Mouse (Mus musculus) neural tube, embryonic 14.5 days (tissue): Measurements from ENCODE around the gene Polr2e. TPM values are rescaled to one million over a fixed set of nuclear protein-coding genes. Genes with fewer than 3 reads are reported as not detected.
A peak's percentile ranks its signal among the peaks of the same experiment; 100 is the strongest.

Experiments
- ATAC-seq: fragments of 200-750 bp; cut with Nextera tagmentation; 2 replicates; pipeline ENCODE4 v1.8.0; 2017; ENCODE audit warnings: low read depth, mild to moderate bottlenecking, moderate TSS enrichment, moderate library complexity
- H3K27ac ChIP-seq: fragments of 300-500 bp; sonication (generic); 2 replicates; pipeline ENCODE4 v1.5.1; 2014; ENCODE audit warnings: low read depth, mild to moderate bottlenecking, control low read depth, low read length, moderate library complexity, mixed read lengths
- H3K27me3 ChIP-seq: fragments of 300-500 bp; sonication (generic); 2 replicates; pipeline ENCODE4 v1.6.1; 2014; ENCODE audit warnings: low read length; ENCODE audit not compliant: control insufficient read depth, insufficient read depth
- H3K36me3 ChIP-seq: fragments of 300-500 bp; sonication (generic); 2 replicates; pipeline ENCODE4 v1.6.1; 2014; ENCODE audit warnings: low read length, mixed read lengths; ENCODE audit not compliant: control insufficient read depth, insufficient read depth
- H3K4me1 ChIP-seq: fragments of 300-500 bp; sonication (generic); 2 replicates; pipeline ENCODE4 v1.6.1; 2014; ENCODE audit warnings: low read length; ENCODE audit not compliant: control insufficient read depth, insufficient read depth
- H3K4me2 ChIP-seq: fragments of 300-500 bp; sonication (generic); 2 replicates; pipeline ENCODE4 v1.6.1; 2014; ENCODE audit warnings: mild to moderate bottlenecking, low read depth, low read length, control low read depth
- H3K4me3 ChIP-seq: fragments of 300-500 bp; sonication (generic); 2 replicates; pipeline ENCODE4 v1.5.1; 2014; ENCODE audit warnings: low read depth, low read length, control low read depth, mixed read lengths
- H3K9ac ChIP-seq: fragments of 300-500 bp; sonication (generic); replicated peaks from 2 replicates; pipeline ENCODE4 v1.6.1; 2014; ENCODE audit warnings: low read depth, mild to moderate bottlenecking, control low read depth, low read length, mixed read lengths
- H3K9me3 ChIP-seq: fragments of 300-500 bp; sonication (generic); 2 replicates; pipeline ENCODE4 v1.6.1; 2016; ENCODE audit warnings: low read length; ENCODE audit not compliant: control insufficient read depth
- WGBS: fragments of 180-500 bp; shearing (Covaris S2); extraction: QIAGEN DNeasy Blood & Tissue Kit; methylation state at CpG from one replicate; pipeline ENCODE4 v1.1.7; 2014; 5-methylcytosine and 5-hydroxymethylcytosine counted together
- polyA plus RNA-seq: library from polyadenylated mRNA; unstranded; fragments of >200 nt; fragmentation: Nextera tagmentation; extraction: Ambion mirVana; gene quantifications from 2 replicates; pipeline ENCODE4 v1.2.1, GENCODE M21; 2014

Polr2e gene
- polyA plus RNA-seq, 1 experiment from 2014 or later = 145 TPM

GRCm38 (mm10) chr10:80024229-80025043, 15.2 kb downstream of the Polr2e start:
- WGBS = 79% methylated on average over 15 of the region's 15 CpGs
- Histone ChIP-seq H3K4me3 (no peak overlapping the region), H3K36me3 (no peaks in the 10 kb centered on the region), H3K27me3 (peaks cover 9% of the 10 kb centered on the region; the same call in 1 of the 2 replicates), H3K9ac (no peak overlapping the region), H3K4me1 (no peaks in the 10 kb centered on the region), H3K27ac (no peak overlapping the region), H3K4me2 (no peak overlapping the region), H3K9me3 (no peaks in the 10 kb centered on the region)
- no peak for ATAC-seq

- no peaks in the 10 kb centered on the region for H3K4me1 ChIP-seq
- H3K9ac ChIP-seq = no peak overlapping the region
- no peak for ATAC-seq
- H3K36me3 ChIP-seq = no peaks in the 10 kb centered on the region
- no peak overlapping the region for H3K4me2 ChIP-seq
- H3K4me3 ChIP-seq = no peak overlapping the region
- no peak overlapping the region for H3K27ac ChIP-seq
- 90% methylated on average over 5 of the region's 5 CpGs for WGBS
- H3K27me3 ChIP-seq = peaks cover 13% of the 10 kb centered on the region
- H3K9me3 ChIP-seq = no peaks in the 10 kb centered on the region
These were observed 15.8 kb downstream of the Polr2e start for GRCm38 (mm10) chr10:80023758-80024157.

- Histone ChIP-seq H3K27ac (no peak overlapping the region), H3K27me3 (peaks cover 13% of the 10 kb centered on the region), H3K4me1 (no peaks in the 10 kb centered on the region), H3K4me3 (no peak overlapping the region), H3K9ac (no peak overlapping the region), H3K4me2 (no peak overlapping the region), H3K9me3 (no peaks in the 10 kb centered on the region), H3K36me3 (no peaks in the 10 kb centered on the region)
- no peak for ATAC-seq
- WGBS = 95% methylated on average over 8 of the region's 8 CpGs
These were observed 16.8 kb downstream of the Polr2e start for GRCm38 (mm10) chr10:80022806-80023205.

GRCm38 (mm10) chr10:80022164-80022563, 17.4 kb downstream of the Polr2e start:
- no peak overlapping the region for H3K27ac ChIP-seq
- H3K27me3 ChIP-seq = peaks cover 13% of the 10 kb centered on the region
- WGBS = 89% methylated on average over 12 of the region's 12 CpGs
- H3K9ac ChIP-seq = no peak overlapping the region
- ATAC-seq = no peak
- no peak overlapping the region for H3K4me2 ChIP-seq
- H3K4me1 ChIP-seq = no peaks in the 10 kb centered on the region
- H3K36me3 ChIP-seq = no peaks in the 10 kb centered on the region
- no peaks in the 10 kb centered on the region for H3K9me3 ChIP-seq
- H3K4me3 ChIP-seq = no peak overlapping the region

- WGBS = 93% methylated on average over 13 of the region's 13 CpGs
These were observed 18.3 kb downstream of the Polr2e start for GRCm38 (mm10) chr10:80021320-80021641.

GRCm38 (mm10) chr10:80020603-80021319, 18.8 kb downstream of the Polr2e start:
- H3K9ac ChIP-seq = no peak overlapping the region
- H3K36me3 ChIP-seq = no peaks in the 10 kb centered on the region
- H3K27me3 ChIP-seq = peaks cover 15% of the 10 kb centered on the region
- no peak overlapping the region for H3K4me2 ChIP-seq
- WGBS = 86% methylated on average over 18 of the region's 18 CpGs
- H3K9me3 ChIP-seq = no peaks in the 10 kb centered on the region
- H3K27ac ChIP-seq = no peak overlapping the region
- no peak overlapping the region for H3K4me3 ChIP-seq
- no peaks in the 10 kb centered on the region for H3K4me1 ChIP-seq
- ATAC-seq = no peak

More at GRCm38 (mm10) chr10:80021320-80021641, 18.3 kb downstream of the Polr2e start:
- H3K9me3 ChIP-seq = no peaks in the 10 kb centered on the region
- no peak overlapping the region for H3K4me3 ChIP-seq
- H3K9ac ChIP-seq = no peak overlapping the region
- no peak for ATAC-seq
- peaks cover 13% of the 10 kb centered on the region for H3K27me3 ChIP-seq
- H3K27ac ChIP-seq = no peak overlapping the region
- no peak overlapping the region for H3K4me2 ChIP-seq
- H3K36me3 ChIP-seq = no peaks in the 10 kb centered on the region
- H3K4me1 ChIP-seq = no peaks in the 10 kb centered on the region

GRCm38 (mm10) chr10:80020191-80020590, 19.4 kb downstream of the Polr2e start:
- no peak overlapping the region for H3K4me2 ChIP-seq
- no peak overlapping the region for H3K4me3 ChIP-seq
- H3K36me3 ChIP-seq = no peaks in the 10 kb centered on the region
- no peak overlapping the region for H3K9ac ChIP-seq
- no peaks in the 10 kb centered on the region for H3K4me1 ChIP-seq
- ATAC-seq = no peak
- peaks cover 18% of the 10 kb centered on the region for H3K27me3 ChIP-seq
- no peaks in the 10 kb centered on the region for H3K9me3 ChIP-seq
- 25% methylated on average over 11 of the region's 11 CpGs for WGBS
- no peak overlapping the region for H3K27ac ChIP-seq

GRCm38 (mm10) chr10:80019471-80020131, 20.0 kb downstream of the Polr2e start:
- Histone ChIP-seq H3K9me3 (no peaks in the 10 kb centered on the region), H3K36me3 (no peaks in the 10 kb centered on the region), H3K4me1 (no peaks in the 10 kb centered on the region), H3K4me3 (no peak overlapping the region), H3K27me3 (peaks cover 22% of the 10 kb centered on the region), H3K4me2 (0 out of 2 replicates have a peak overlapping the region, but pooled peaks have one; percentile 4), H3K9ac (no peak overlapping the region), H3K27ac (no peak overlapping the region)
- 9% methylated on average over 20 of the region's 20 CpGs for WGBS
- ATAC-seq = peak; percentile 25
